ENCODE assay signal across 35 mouse cellular contexts in the genomic region with DNA sequence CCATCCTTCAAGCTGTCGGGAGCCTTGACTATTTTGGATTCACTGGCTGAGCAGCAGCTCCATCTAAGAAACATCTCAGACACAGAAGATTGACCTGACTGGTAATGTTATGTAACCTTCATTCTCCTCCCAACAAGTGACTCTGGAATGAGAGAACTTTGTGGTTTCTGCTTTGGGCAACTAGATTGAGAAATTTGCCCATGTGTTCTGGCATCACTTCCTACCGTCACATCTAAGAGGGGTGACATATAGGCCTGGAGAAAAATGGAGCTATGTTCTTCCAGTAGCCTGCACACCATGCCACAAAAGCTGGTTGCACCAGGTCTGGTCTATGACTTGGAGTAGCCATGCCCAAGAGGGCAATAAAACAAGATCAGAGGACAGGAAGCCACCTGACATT. TPM values are rescaled to one million over a fixed set of nuclear protein-coding genes. Genes with fewer than 3 reads are reported as not detected.
A peak's percentile ranks its signal among the peaks of the same experiment; 100 is the strongest.
DNase-seq lines count a peak whose midpoint lies in the region; ATAC-seq and TF ChIP-seq lines count a peak whose summit lies in the region.
"Had no signal": no experiment of that assay in that cellular context is flagged by ENCODE, and none has a peak within 500 bp of the region (broad histone marks: within the 10 kb centered on the region; RNA-seq: fewer than 3 reads in every experiment).

No protein-coding gene starts in this region.

- no peaks in the 10 kb centered on the region for H3K27me3 ChIP-seq in heart, embryonic 12.5 days (replicated peaks)
- H3K27me3 ChIP-seq: CH12.LX; embryonic facial prominence, embryonic 13.5 days; forebrain, embryonic 12.5 days; forebrain, embryonic 15.5 days; hindbrain, embryonic 12.5 days; hindbrain, embryonic 15.5 days; Patski had no signal

- ATAC-seq in neutrophil, adult 5-6 weeks (ENCODE audit: extremely low read depth, insufficient number of reproducible peaks, low FRiP score, poor library complexity, severe bottlenecking), result 0 out of 2 replicates have a peak, but pooled peaks have one; percentile 9
- no peak for ATAC-seq in heart, embryonic 12.5 days (ENCODE audit: insufficient number of reproducible peaks, low FRiP score)
- ATAC-seq: forebrain, embryonic 15.5 days; Patski had no signal

- TF ChIP-seq CTCF in bone marrow macrophage, adult 2 months (IDR thresholded peaks at IDR 0.05; ENCODE audit: low read depth, low read length), result no peak

- no peak overlapping the region for H3K4me2 ChIP-seq in heart, embryonic 12.5 days
- H3K4me2 ChIP-seq: embryonic facial prominence, embryonic 13.5 days; forebrain, embryonic 12.5 days; forebrain, embryonic 15.5 days; hindbrain, embryonic 12.5 days; hindbrain, embryonic 15.5 days had no signal

- no peak for TF ChIP-seq POLR2A in bone marrow macrophage, adult 2 months (IDR thresholded peaks at IDR 0.05; ENCODE audit: borderline replicate concordance, low read depth, low read length)

- H3K9me3 ChIP-seq in heart, embryonic 12.5 days (replicated peaks), result peaks cover 13% of the 10 kb centered on the region
- H3K9me3 ChIP-seq: forebrain, embryonic 15.5 days; G1E; heart, embryonic 10.5 days; hindbrain, embryonic 12.5 days; hindbrain, embryonic 15.5 days had no signal

- 63% methylated on average over 2 of the region's 2 CpGs for WGBS in macrophage (ENCODE audit: missing documents)
- 84% methylated on average over 2 of the region's 2 CpGs for WGBS in heart, embryonic 12.5 days

- no peaks in the 10 kb centered on the region for H3K79me2 ChIP-seq in macrophage (ENCODE audit: inconsistent target)

- no peak overlapping the region for H3K9ac ChIP-seq in heart, embryonic 12.5 days
- H3K9ac ChIP-seq: embryonic facial prominence, embryonic 13.5 days; forebrain, embryonic 12.5 days; forebrain, embryonic 15.5 days; hindbrain, embryonic 12.5 days; hindbrain, embryonic 15.5 days had no signal

- H3K36me3 ChIP-seq in macrophage (ENCODE audit: inconsistent target), result peaks cover 13% of the 10 kb centered on the region; the same call in 1 of the 2 replicates
- peaks cover 60% of the 10 kb centered on the region for H3K36me3 ChIP-seq in heart, embryonic 12.5 days

- H3K4me1 ChIP-seq in bone marrow macrophage, adult 2 months (ENCODE audit: control insufficient read depth, insufficient read depth, low read length), result peaks cover 39% of the 10 kb centered on the region
- no peaks in the 10 kb centered on the region for H3K4me1 ChIP-seq in heart, embryonic 12.5 days (replicated peaks)
- H3K4me1 ChIP-seq: embryonic facial prominence, embryonic 10.5 days; embryonic facial prominence, embryonic 13.5 days; forebrain, embryonic 12.5 days; forebrain, embryonic 15.5 days; heart, embryonic 10.5 days; hindbrain, embryonic 12.5 days; hindbrain, embryonic 15.5 days had no signal

- no peak overlapping the region for H3K4me3 ChIP-seq in bone marrow macrophage, adult 2 months (ENCODE audit: insufficient read depth, low read length)
- H3K4me3 ChIP-seq in macrophage (ENCODE audit: inconsistent target), result no peak overlapping the region
- no peak overlapping the region for H3K4me3 ChIP-seq in heart, embryonic 12.5 days
- H3K4me3 ChIP-seq: embryonic facial prominence, embryonic 10.5 days; embryonic facial prominence, embryonic 13.5 days; erythroblast, embryonic 14.5 days; forebrain, embryonic 12.5 days; forebrain, embryonic 15.5 days; heart, adult 2 months; heart, embryonic 10.5 days; hindbrain, embryonic 12.5 days; hindbrain, embryonic 15.5 days had no signal

- DNase-seq in 416B (ENCODE audit: low read depth), result peak; percentile 67
- no peak for DNase-seq in left cerebral cortex, adult 9 months (ENCODE audit: low spot score in 2 of 2)
- no peak for DNase-seq in ovary, postnatal 14 days (ENCODE audit: low spot score)
- DNase-seq: adrenal gland, adult 2 months; adrenal gland, postnatal 14 days; B cell, adult 2 months; cerebellum, adult 18-20 months; cerebellum, adult 9-10 months; cerebellum, postnatal 14 days; embryo, embryonic 11 days; gastrocnemius, postnatal 25 days; heart, adult 2 months had no signal

- peak overlapping the region; percentile 53 for H3K27ac ChIP-seq in bone marrow macrophage, adult 2 months (ENCODE audit: insufficient read depth, low read depth, low read length)
- H3K27ac ChIP-seq in macrophage, result peak overlapping the region; percentile 46
- H3K27ac ChIP-seq in heart, embryonic 12.5 days (ENCODE audit: poor library complexity, severe bottlenecking), result no peak overlapping the region
- H3K27ac ChIP-seq: embryonic facial prominence, embryonic 10.5 days; embryonic facial prominence, embryonic 13.5 days; forebrain, embryonic 12.5 days; forebrain, embryonic 15.5 days; heart, adult 2 months; heart, embryonic 10.5 days; hindbrain, embryonic 12.5 days; hindbrain, embryonic 15.5 days had no signal

RNA-seq across cellular contexts. Expression of a gene that starts 13.7 kb away (rescaled TPM):
- polyA plus RNA-seq in bone marrow macrophage, adult 2 months (2012; ENCODE audit: insufficient read depth, insufficient read length, missing spikeins), result 7.4 and 8.3 TPM in 2 replicates
- total RNA-seq in macrophage (2018; cell fraction: chromatin; rRNA removed), result 100 to 1,000 TPM in 4 of 26 experiments, 10 to 100 TPM in 22; 15.1 to 119 (median 58.0) TPM
- 10 to 100 TPM in 22 of 26 experiments, 1 to 10 TPM in 4; 9.7 to 21.8 (median 13.2) TPM for total RNA-seq in macrophage (2018; cell fraction: cytosol; rRNA removed)
- 10 to 100 TPM; 19.2 to 96.1 (median 47.0) TPM for total RNA-seq in macrophage (2018; cell fraction: nucleus; rRNA removed)
- polyA plus RNA-seq in macrophage (2018), result 6.6 to 8.1 TPM (median 7.9 TPM) in 3 replicates
- 12.5 and 17.9 TPM in 2 replicates for total RNA-seq in neutrophil, adult 5-6 weeks (2017)
- 14.3 and 17.5 TPM in 2 replicates for polyA plus RNA-seq in heart, embryonic 12.5 days (2016; fragmentation: Nextera tagmentation; extraction: Ambion mirVana)

RNA-seq across cellular contexts. Expression of a gene that starts 19.5 kb away (rescaled TPM):
- not detected in 2 replicates for polyA plus RNA-seq in bone marrow macrophage, adult 2 months (2012; ENCODE audit: insufficient read depth, insufficient read length, missing spikeins)
- not detected for total RNA-seq in macrophage (2018; cell fraction: chromatin; rRNA removed)
- total RNA-seq in macrophage (2018; cell fraction: cytosol; rRNA removed), result not detected
- total RNA-seq in macrophage (2018; cell fraction: nucleus; rRNA removed), result not detected
- polyA plus RNA-seq in macrophage (2018), result not detected in 3 replicates
- total RNA-seq in neutrophil, adult 5-6 weeks (2017), result not detected in 2 replicates
- not detected in 2 replicates for polyA plus RNA-seq in heart, embryonic 12.5 days (2016; fragmentation: Nextera tagmentation; extraction: Ambion mirVana)
- total RNA-seq: adrenal gland, adult 2 months; adrenal gland, postnatal 14 days; adrenal gland, postnatal 4 days; CH12.LX; G1E; gastrocnemius, adult 8-10 months; gastrocnemius, postnatal 25 days; heart, adult 2 months; heart, postnatal 25 days had no signal
- polyA plus RNA-seq: adrenal gland, adult 2 months; cortical plate, adult 2 months; embryonic facial prominence, embryonic 10.5 days; embryonic facial prominence, embryonic 13.5 days; erythroblast, embryonic 14.5 days; forebrain, embryonic 12.5 days; forebrain, embryonic 15.5 days; G1E; gonadal fat pad, adult 2 months; heart, adult 2 months; heart, embryonic 10.5 days; heart, embryonic 14.5 days; heart, postnatal 0 days; hindbrain, embryonic 12.5 days; hindbrain, embryonic 15.5 days; Patski had no signal

RNA-seq across cellular contexts. Expression of a gene that starts 42.4 kb away (rescaled TPM):
- polyA plus RNA-seq in bone marrow macrophage, adult 2 months (2012; ENCODE audit: insufficient read depth, insufficient read length, missing spikeins), result not detected in 2 replicates
- not detected for total RNA-seq in macrophage (2018; cell fraction: chromatin; rRNA removed)
- not detected for total RNA-seq in macrophage (2018; cell fraction: cytosol; rRNA removed)
- total RNA-seq in macrophage (2018; cell fraction: nucleus; rRNA removed), result not detected
- polyA plus RNA-seq in macrophage (2018), result not detected in 3 replicates
- total RNA-seq in neutrophil, adult 5-6 weeks (2017), result not detected in 2 replicates
- not detected in 2 replicates for polyA plus RNA-seq in heart, embryonic 12.5 days (2016; fragmentation: Nextera tagmentation; extraction: Ambion mirVana)
- total RNA-seq: adrenal gland, adult 2 months; adrenal gland, postnatal 14 days; adrenal gland, postnatal 4 days; CH12.LX; G1E; gastrocnemius, adult 8-10 months; gastrocnemius, postnatal 25 days; heart, adult 2 months; heart, postnatal 25 days; hematopoietic stem cell, adult 5-6 weeks had no signal
- polyA plus RNA-seq: embryonic facial prominence, embryonic 10.5 days; embryonic facial prominence, embryonic 13.5 days; erythroblast, embryonic 14.5 days; forebrain, embryonic 12.5 days; forebrain, embryonic 15.5 days; G1E; heart, adult 2 months; heart, embryonic 10.5 days; heart, embryonic 14.5 days; heart, postnatal 0 days; hindbrain, embryonic 12.5 days; hindbrain, embryonic 15.5 days; Patski had no signal

RNA-seq across cellular contexts. Expression of a gene that starts 54.7 kb away (rescaled TPM):
- polyA plus RNA-seq in bone marrow macrophage, adult 2 months (2012; ENCODE audit: insufficient read depth, insufficient read length, missing spikeins), result not detected in 2 replicates
- not detected for total RNA-seq in macrophage (2018; cell fraction: chromatin; rRNA removed)
- under 1 TPM in 1 of 26 experiments, not detected in 25; 0.03 TPM for total RNA-seq in macrophage (2018; cell fraction: cytosol; rRNA removed)
- total RNA-seq in macrophage (2018; cell fraction: nucleus; rRNA removed), result under 1 TPM in 2 of 26 experiments, not detected in 24; 0.06 to 0.12 TPM
- not detected in 3 replicates for polyA plus RNA-seq in macrophage (2018)
- not detected in 2 replicates for total RNA-seq in neutrophil, adult 5-6 weeks (2017)
- polyA plus RNA-seq in heart, embryonic 12.5 days (2016; fragmentation: Nextera tagmentation; extraction: Ambion mirVana), result not detected in 2 replicates
- total RNA-seq: G1E; gastrocnemius, adult 8-10 months; heart, adult 2 months; heart, postnatal 25 days had no signal
- polyA plus RNA-seq: erythroblast, embryonic 14.5 days; G1E; heart, adult 2 months; heart, embryonic 14.5 days; heart, postnatal 0 days had no signal
